Comparison of ENCODE assay signal across 8 mouse cellular contexts in genomic region chr2:173022056-173022681, GRCm38 (mm10). TPM values are rescaled to one million over a fixed set of nuclear protein-coding genes. Genes with fewer than 3 reads are reported as not detected.
DNase-seq lines count a peak whose midpoint lies in the region; ATAC-seq and TF ChIP-seq lines count a peak whose summit lies in the region.

No protein-coding gene starts in this region.

- peak overlapping the region; percentile 87 for H3K4me3 ChIP-seq in ES-Bruce4 (ENCODE audit: low read depth, low read length)
- peak overlapping the region; percentile 87 for H3K4me3 ChIP-seq in heart, postnatal 0 days (ENCODE audit: low read depth, low read length)
- H3K4me3 ChIP-seq in limb, embryonic 15.5 days, result peak overlapping the region; percentile 83
- peak overlapping the region; percentile 79 for H3K4me3 ChIP-seq in neural tube, embryonic 12.5 days

- no peak overlapping the region for H3K27ac ChIP-seq in ES-Bruce4 (ENCODE audit: insufficient read depth, low read length)
- H3K27ac ChIP-seq in heart, postnatal 0 days (ENCODE audit: low read depth), result peak overlapping the region; percentile 81
- 0 out of 2 replicates have a peak overlapping the region, but pooled peaks have one; percentile 57 for H3K27ac ChIP-seq in limb, embryonic 15.5 days
- peak overlapping the region; percentile 53; the same call in 1 of the 2 replicates for H3K27ac ChIP-seq in neural tube, embryonic 12.5 days

- TF ChIP-seq POLR2A in ES-Bruce4 (IDR thresholded peaks at IDR 0.05; ENCODE audit: insufficient read depth, low read length), result no peak

- no peaks in the 10 kb centered on the region for H3K27me3 ChIP-seq in ES-Bruce4 (ENCODE audit: control insufficient read depth, insufficient read depth, low read length, poor library complexity, severe bottlenecking)
- H3K27me3 ChIP-seq in heart, postnatal 0 days (ENCODE audit: control insufficient read depth, insufficient read depth, low read length), result no peaks in the 10 kb centered on the region
- H3K27me3 ChIP-seq in limb, embryonic 15.5 days, result peaks cover 8% of the 10 kb centered on the region
- peaks cover 19% of the 10 kb centered on the region for H3K27me3 ChIP-seq in neural tube, embryonic 12.5 days (replicated peaks)

- no peaks in the 10 kb centered on the region for H3K9me3 ChIP-seq in ES-Bruce4 (replicated peaks; ENCODE audit: control insufficient read depth, insufficient read depth, low read length, poor library complexity, severe bottlenecking)
- no peaks in the 10 kb centered on the region for H3K9me3 ChIP-seq in heart, postnatal 0 days (replicated peaks; ENCODE audit: control insufficient read depth, low read length)
- H3K9me3 ChIP-seq in limb, embryonic 15.5 days, result no peaks in the 10 kb centered on the region
- no peaks in the 10 kb centered on the region for H3K9me3 ChIP-seq in neural tube, embryonic 12.5 days

- under 1% methylated on average over 51 of the region's 51 CpGs for WGBS in heart, postnatal 0 days
- WGBS in limb, embryonic 15.5 days, result under 1% methylated on average over 51 of the region's 51 CpGs
- WGBS in neural tube, embryonic 12.5 days, result 0% methylated on average over 51 of the region's 51 CpGs

- peak; percentile 27; the same call in 1 of the 2 replicates for ATAC-seq in heart, postnatal 0 days (ENCODE audit: insufficient read depth, low read depth)
- peak; percentile 8; the same call in 1 of the 2 replicates for ATAC-seq in limb, embryonic 15.5 days (ENCODE audit: insufficient number of reproducible peaks, low FRiP score, low TSS enrichment, low read depth)
- ATAC-seq in neural tube, embryonic 12.5 days (ENCODE audit: low FRiP score, low read depth), result peak; percentile 63
- ATAC-seq in activated CD4-positive, CD25-positive, alpha-beta regulatory T cell, adult 4 months, result no peak

- H3K4me2 ChIP-seq in heart, postnatal 0 days (ENCODE audit: low read depth, low read length), result peak overlapping the region; percentile 94
- peak overlapping the region; percentile 89 for H3K4me2 ChIP-seq in limb, embryonic 15.5 days
- H3K4me2 ChIP-seq in neural tube, embryonic 12.5 days (replicated peaks), result peak overlapping the region; percentile 94

- TF ChIP-seq EP300 in ES-Bruce4 (IDR thresholded peaks at IDR 0.05; ENCODE audit: insufficient read depth, low read depth, low read length), result no peak
- TF ChIP-seq EP300 in heart, postnatal 0 days (IDR thresholded peaks at IDR 0.05; ENCODE audit: low read depth), result no peak

- TF ChIP-seq CTCF in ES-Bruce4 (IDR thresholded peaks at IDR 0.05; ENCODE audit: low read depth, low read length), result no peak
- TF ChIP-seq CTCF in heart, postnatal 0 days (IDR thresholded peaks at IDR 0.05; ENCODE audit: low read depth), result no peak

- peaks cover 9% of the 10 kb centered on the region for H3K36me3 ChIP-seq in ES-Bruce4 (ENCODE audit: control insufficient read depth, insufficient read depth, low read length, poor library complexity, severe bottlenecking)
- H3K36me3 ChIP-seq in heart, postnatal 0 days (replicated peaks; ENCODE audit: control insufficient read depth, insufficient read depth, low read length), result 0 out of 2 replicates have a peak, but pooled peaks cover 17% of the 10 kb centered on the region
- H3K36me3 ChIP-seq in limb, embryonic 15.5 days, result peaks cover 5% of the 10 kb centered on the region; the same call in 1 of the 2 replicates
- peaks cover 14% of the 10 kb centered on the region for H3K36me3 ChIP-seq in neural tube, embryonic 12.5 days

- peak overlapping the region; percentile 69 for H3K9ac ChIP-seq in ES-Bruce4 (ENCODE audit: low read depth, poor library complexity, severe bottlenecking)
- H3K9ac ChIP-seq in heart, postnatal 0 days (replicated peaks; ENCODE audit: low read depth, low read length), result peak overlapping the region; percentile 68
- peak overlapping the region; percentile 61 for H3K9ac ChIP-seq in limb, embryonic 15.5 days
- peak overlapping the region; percentile 80 for H3K9ac ChIP-seq in neural tube, embryonic 12.5 days

- peak; percentile 80 for DNase-seq in CD4-positive helper T cell, adult 2 months (ENCODE audit: low read depth, low spot score)
- peak; percentile 74 for DNase-seq in embryo, embryonic 9.5 days (ENCODE audit: extremely low spot score)
- no peak for DNase-seq in heart, postnatal 0 days (ENCODE audit: low spot score)
- no peak for DNase-seq in layer of hippocampus, postnatal 14 days (ENCODE audit: low spot score in 2 of 2)

- peaks cover 6% of the 10 kb centered on the region for H3K4me1 ChIP-seq in ES-Bruce4 (ENCODE audit: control insufficient read depth, insufficient read depth, low read length)
- H3K4me1 ChIP-seq in heart, postnatal 0 days (ENCODE audit: control insufficient read depth, insufficient read depth), result peaks cover 60% of the 10 kb centered on the region
- H3K4me1 ChIP-seq in limb, embryonic 15.5 days, result peaks cover 63% of the 10 kb centered on the region
- peaks cover 62% of the 10 kb centered on the region for H3K4me1 ChIP-seq in neural tube, embryonic 12.5 days

RNA-seq across cellular contexts. Expression of gene Rbm38, which starts 1.9 kb away (rescaled TPM):
- 80.2 and 84.9 TPM in 2 replicates for polyA plus RNA-seq in ES-Bruce4 (2011; ENCODE audit: insufficient read depth, insufficient read length, low read depth, missing spikeins)
- 85.0 and 119 TPM in 2 replicates for total RNA-seq in heart, postnatal 0 days (2014; rRNA removed; ENCODE audit: low replicate concordance)
- polyA plus RNA-seq in heart, postnatal 0 days (2015; fragmentation: Nextera tagmentation; extraction: Ambion mirVana), result 122 and 135 TPM in 2 replicates
- 21.9 and 37.9 TPM in 2 replicates for polyA plus RNA-seq in limb, embryonic 15.5 days (2015; fragmentation: Nextera tagmentation; extraction: Ambion mirVana)
- polyA plus RNA-seq in neural tube, embryonic 12.5 days (2016; fragmentation: Nextera tagmentation; extraction: Ambion mirVana), result 48.2 and 52.0 TPM in 2 replicates
- polyA plus RNA-seq in activated CD4-positive, CD25-positive, alpha-beta regulatory T cell, adult 4 months (2017; shearing (Covaris generic)), result 100 to 1,000 TPM; 154 to 186 TPM
- 1 to 10 TPM; 4.1 to 6.6 TPM for total RNA-seq in layer of hippocampus, postnatal 14 days (2021)

RNA-seq across cellular contexts. Expression of gene Rae1, which starts 22.3 kb away (rescaled TPM):
- 117 and 123 TPM in 2 replicates for polyA plus RNA-seq in ES-Bruce4 (2011; ENCODE audit: insufficient read depth, insufficient read length, low read depth, missing spikeins)
- total RNA-seq in heart, postnatal 0 days (2014; rRNA removed; ENCODE audit: low replicate concordance), result 80.2 and 83.4 TPM in 2 replicates
- polyA plus RNA-seq in heart, postnatal 0 days (2015; fragmentation: Nextera tagmentation; extraction: Ambion mirVana), result 70.5 and 76.7 TPM in 2 replicates
- polyA plus RNA-seq in limb, embryonic 15.5 days (2015; fragmentation: Nextera tagmentation; extraction: Ambion mirVana), result 112 and 115 TPM in 2 replicates
- 120 and 123 TPM in 2 replicates for polyA plus RNA-seq in neural tube, embryonic 12.5 days (2016; fragmentation: Nextera tagmentation; extraction: Ambion mirVana)
- polyA plus RNA-seq in activated CD4-positive, CD25-positive, alpha-beta regulatory T cell, adult 4 months (2017; shearing (Covaris generic)), result 10 to 100 TPM; 54.5 to 63.6 TPM
- total RNA-seq in layer of hippocampus, postnatal 14 days (2021), result 10 to 100 TPM; 71.8 to 75.5 TPM

RNA-seq across cellular contexts. Expression of gene Spo11, which starts 44.7 kb away (rescaled TPM):
- 0.54 and 0.56 TPM in 2 replicates for polyA plus RNA-seq in ES-Bruce4 (2011; ENCODE audit: insufficient read depth, insufficient read length, low read depth, missing spikeins)
- total RNA-seq in heart, postnatal 0 days (2014; rRNA removed; ENCODE audit: low replicate concordance), result 19.1 TPM in 1 of 2 replicates, not detected in the other
- 0.18 TPM in 1 of 2 replicates, not detected in the other for polyA plus RNA-seq in heart, postnatal 0 days (2015; fragmentation: Nextera tagmentation; extraction: Ambion mirVana)
- polyA plus RNA-seq in limb, embryonic 15.5 days (2015; fragmentation: Nextera tagmentation; extraction: Ambion mirVana), result 3.4 and 3.8 TPM in 2 replicates
- 0.22 and 0.27 TPM in 2 replicates for polyA plus RNA-seq in neural tube, embryonic 12.5 days (2016; fragmentation: Nextera tagmentation; extraction: Ambion mirVana)
- polyA plus RNA-seq in activated CD4-positive, CD25-positive, alpha-beta regulatory T cell, adult 4 months (2017; shearing (Covaris generic)), result 1 to 10 TPM; 3.5 to 5.2 TPM
- under 1 TPM in 1 of 2 experiments, not detected in 1; 0.24 TPM for total RNA-seq in layer of hippocampus, postnatal 14 days (2021)

Comparison
In these comparisons a context has a peak if more than half of its experiments do, and no peak if none do; other contexts are left out.
1. DNase-seq: peak in CD4-positive helper T cell, adult 2 months (single experiment) and embryo, embryonic 9.5 days (single experiment); none in heart, postnatal 0 days (single experiment) and layer of hippocampus, postnatal 14 days (0 of 2).
2. Peak in every context shown above with its lines, with median percentiles within 50 percentile points of each other: H3K4me3 ChIP-seq, H3K9ac ChIP-seq and H3K4me2 ChIP-seq.